Mouse (Mus musculus): Measurements from ENCODE around the gene Pex19.

Gene Pex19

GRCm38 (mm10) chr1:172126376-172127347 lies at the start of gene Pex19:
Pex19 (plus strand) TSS chr1:172126755.
- DNase-seq = peak; percentile 66 to 75

GRCm38 (mm10) chr1:172077981-172078380 lies 48.6 kb upstream of the Pex19 start:
- no peak for DNase-seq

GRCm38 (mm10) chr1:172082101-172082898 lies 44.3 kb upstream of the Pex19 start, which contains the start of the genes Copa and Ncstn:
Copa (plus strand) TSS chr1:172082529.
Ncstn (minus strand) TSS chr1:172082795.
- DNase-seq = peak; percentile 90 to 92

DNA sequence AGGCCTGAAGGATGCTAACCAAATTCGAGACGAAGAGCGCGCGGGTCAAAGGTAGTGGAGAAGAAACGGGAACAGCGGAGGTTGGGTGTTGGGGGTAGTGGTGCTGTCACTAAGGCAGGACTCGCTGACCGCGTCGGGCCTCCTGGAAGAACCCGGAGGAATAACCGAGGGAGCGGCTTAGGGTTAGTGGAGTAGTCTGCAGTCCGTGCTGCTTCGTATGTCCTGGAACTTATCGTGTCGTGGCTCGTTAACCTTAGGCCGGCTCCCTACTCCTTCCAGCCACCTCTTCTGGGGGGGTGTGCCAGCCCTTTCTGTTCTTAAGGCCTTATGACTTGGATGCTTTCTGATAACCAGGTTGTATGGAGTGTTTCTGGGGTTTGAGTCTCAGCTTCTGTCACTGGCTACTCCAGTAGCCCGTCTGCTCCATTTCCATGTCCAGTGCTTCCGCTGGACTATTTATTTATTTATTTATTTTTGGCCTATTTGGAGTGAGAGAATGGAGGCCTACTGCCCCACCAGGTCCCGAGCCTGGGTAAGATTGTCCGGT lies 43.6 kb upstream of the Pex19 start:
- no peak for DNase-seq

GRCm38 (mm10) chr1:172093522-172093921 lies 33.0 kb upstream of the Pex19 start:
- DNase-seq = no peak

GRCm38 (mm10) chr1:172094295-172094694 lies 32.3 kb upstream of the Pex19 start:
- DNase-seq = no peak

DNA sequence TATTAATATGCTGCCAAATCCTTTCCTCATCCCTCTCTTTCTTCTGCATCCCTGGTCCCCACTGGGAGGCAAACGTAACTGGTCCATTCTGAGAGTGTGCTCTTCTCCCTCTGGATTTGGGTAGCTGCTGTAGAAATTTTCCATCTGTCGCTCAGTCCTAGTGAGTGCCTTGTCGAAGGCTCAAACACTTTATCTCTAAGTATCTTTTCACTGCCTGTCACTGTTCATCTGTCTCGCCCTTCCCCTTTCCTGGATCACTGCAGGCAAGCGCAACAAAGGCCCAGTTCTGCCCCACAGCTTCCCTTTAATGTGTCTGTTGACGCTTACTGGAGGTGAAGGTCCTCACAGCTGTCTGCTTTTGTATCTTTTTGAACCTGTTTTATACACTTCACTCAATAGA lies 31.4 kb upstream of the Pex19 start:
- DNase-seq = no peak

DNA sequence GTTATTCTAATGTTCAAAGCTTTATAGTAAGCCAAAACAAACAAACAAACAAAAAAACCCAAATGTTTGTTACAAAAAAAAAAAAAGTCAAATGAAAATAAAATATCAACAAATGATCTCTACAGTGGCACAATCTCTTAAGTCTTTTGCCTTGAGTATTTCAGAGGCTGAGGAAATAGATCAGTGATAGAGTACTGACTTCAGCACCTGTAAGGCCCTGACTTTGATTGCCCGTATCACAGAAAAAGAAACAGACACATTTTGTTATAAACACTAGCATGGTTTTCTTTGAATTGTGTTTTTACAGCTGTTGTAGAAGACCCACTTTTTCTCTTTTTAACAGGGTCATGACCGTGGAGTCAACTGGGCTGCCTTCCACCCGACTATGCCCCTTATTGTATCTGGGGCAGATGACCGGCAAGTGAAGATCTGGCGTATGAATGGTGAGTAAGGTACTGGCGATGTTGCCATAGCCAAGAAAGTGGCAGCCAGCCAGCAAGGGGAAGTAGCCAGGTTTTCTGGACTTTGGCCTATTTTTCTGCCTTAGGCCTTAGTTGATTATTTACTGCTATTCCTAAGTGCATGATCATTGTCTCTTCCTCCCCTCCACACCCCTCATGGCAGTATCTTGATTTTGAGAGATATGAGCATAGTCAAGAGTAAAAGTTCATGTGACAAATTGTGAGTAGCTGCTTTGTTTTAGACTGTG lies 27.1 kb upstream of the Pex19 start:
- DNase-seq = no peak

DNA sequence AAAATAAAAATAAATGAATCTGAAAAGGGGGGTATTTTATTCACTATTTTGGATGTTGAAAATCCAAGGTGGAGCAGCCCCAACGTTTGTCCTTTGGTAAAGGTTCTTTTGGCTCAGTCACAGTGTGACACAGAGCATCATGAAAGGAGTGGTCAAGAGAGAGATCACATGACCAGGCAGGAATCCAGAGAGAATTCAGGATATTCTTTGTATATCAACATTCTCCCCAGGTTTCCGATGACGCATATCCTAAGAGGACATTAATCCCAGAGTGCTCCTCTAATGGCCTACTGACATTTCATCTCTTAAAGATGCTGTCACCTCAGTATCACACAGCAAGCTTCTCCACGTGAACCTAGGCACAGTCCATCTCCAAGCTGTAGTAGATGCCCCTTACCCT lies 22.9 kb upstream of the Pex19 start:
- DNase-seq = no peak

DNA sequence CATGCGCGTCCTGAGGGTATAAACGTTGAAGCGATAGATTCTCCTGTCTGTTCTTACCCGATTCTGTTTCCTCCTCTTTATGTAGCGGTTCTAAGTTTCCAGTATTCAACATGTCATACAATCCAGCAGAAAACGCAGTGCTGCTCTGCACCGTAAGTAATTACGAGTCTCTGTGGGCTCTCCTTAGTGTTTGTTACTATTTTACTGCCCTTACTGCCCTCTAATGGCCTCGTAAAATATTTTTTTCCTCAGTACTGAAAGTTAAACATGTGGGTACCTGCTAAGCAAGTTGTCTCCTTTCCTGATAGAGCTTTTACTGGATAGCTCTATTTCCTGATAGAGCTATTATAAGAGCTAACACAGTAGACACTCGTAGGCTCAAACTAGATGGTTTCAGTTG lies 21.5 kb upstream of the Pex19 start:
- no peak for DNase-seq

GRCm38 (mm10) chr1:172107777-172108477 lies 18.6 kb upstream of the Pex19 start:
- DNase-seq = no peak

GRCm38 (mm10) chr1:172116948-172117347 lies 9.6 kb upstream of the Pex19 start:
- DNase-seq = no peak

DNA sequence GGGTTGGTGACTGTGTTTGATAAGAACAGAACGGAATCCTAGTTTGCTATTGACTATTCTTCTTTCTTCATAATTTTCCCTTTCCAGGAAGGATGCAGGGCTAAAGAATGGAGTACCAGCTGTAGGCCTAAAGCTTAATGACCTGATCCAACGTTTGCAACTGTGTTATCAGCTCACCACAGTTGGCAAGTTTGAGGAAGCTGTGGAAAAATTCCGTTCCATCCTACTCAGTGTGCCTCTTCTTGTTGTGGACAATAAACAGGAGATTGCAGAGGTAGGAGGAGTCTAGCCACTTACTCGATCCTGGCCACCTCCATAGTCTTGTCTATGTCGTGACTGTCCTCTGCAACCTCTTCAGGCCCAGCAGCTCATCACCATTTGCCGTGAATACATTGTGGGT lies 7.5 kb upstream of the Pex19 start:
- no peak for DNase-seq

- peak in 1 of 2 experiments; percentile 14 for DNase-seq
Measured at GRCm38 (mm10) chr1:172119720-172120119, 6.8 kb upstream of the Pex19 start.

- DNase-seq = no peak
Measured at GRCm38 (mm10) chr1:172122671-172123070, 3.9 kb upstream of the Pex19 start.

- no peak for DNase-seq
Measured at GRCm38 (mm10) chr1:172124572-172124971, 2.0 kb upstream of the Pex19 start.

DNA sequence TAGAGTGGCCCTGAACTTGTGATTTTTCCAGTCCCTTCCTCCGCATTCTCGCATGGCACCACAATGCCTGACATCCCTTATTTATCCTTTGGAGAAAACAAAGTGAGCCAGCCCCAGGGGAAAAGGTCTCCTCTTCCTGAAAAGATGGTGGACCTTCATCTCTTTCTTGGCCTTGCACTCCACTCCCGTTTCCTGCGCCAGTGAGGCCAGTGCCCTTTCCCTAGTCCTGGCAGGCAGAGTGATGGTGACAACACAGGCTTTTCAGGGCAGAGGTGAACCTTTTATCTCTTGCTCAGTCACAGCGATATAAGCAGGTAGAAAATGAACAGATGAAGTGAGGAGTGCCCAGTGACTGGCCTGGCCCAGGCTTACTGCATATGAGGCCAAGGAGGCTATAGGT lies 932 bp downstream of the Pex19 start:
- no peak for DNase-seq

DNA sequence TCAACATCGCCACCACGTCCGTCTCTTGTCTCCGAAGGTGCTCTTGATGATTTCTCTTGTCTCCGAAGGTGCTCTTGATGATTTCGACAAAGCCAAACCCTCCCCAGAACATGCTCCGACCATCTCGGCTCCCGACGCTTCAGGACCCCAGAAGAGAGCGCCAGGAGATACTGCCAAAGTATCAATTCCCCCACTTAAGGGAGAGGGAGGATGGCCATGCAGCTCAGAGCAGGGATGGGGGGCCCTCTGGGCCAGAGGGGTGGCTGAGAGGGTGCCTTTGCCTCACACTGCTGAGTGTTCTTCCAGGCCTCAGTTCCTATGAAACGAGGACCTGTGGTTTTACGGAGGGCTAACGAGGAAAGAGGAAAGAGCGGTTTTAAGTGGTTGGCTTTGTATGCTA lies 2.0 kb downstream of the Pex19 start:
- no peak for DNase-seq

GRCm38 (mm10) chr1:172129108-172129507 lies 2.6 kb downstream of the Pex19 start:
- DNase-seq = no peak

DNA sequence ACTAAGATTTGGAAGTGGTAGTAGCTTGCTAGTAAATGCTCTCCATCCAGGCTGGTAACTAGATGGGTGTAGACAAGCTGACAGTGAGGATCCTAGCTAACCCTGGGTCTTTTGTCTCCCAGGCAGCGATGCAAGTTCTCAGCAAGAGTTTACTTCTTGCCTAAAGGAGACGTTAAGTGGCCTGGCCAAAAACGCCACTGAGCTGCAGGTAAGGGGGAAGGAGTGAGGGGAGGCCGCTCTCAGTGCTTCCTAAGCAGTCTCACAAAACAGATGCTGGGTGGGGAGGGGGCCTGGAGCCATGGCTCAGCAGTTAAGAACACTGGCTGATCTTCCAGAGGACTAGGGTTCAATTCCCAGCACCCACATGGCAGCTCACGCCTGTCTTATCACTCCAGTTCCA lies 3.2 kb downstream of the Pex19 start:
- DNase-seq = no peak

- DNase-seq = no peak
Measured at GRCm38 (mm10) chr1:172132319-172132718, 5.8 kb downstream of the Pex19 start.

DNA sequence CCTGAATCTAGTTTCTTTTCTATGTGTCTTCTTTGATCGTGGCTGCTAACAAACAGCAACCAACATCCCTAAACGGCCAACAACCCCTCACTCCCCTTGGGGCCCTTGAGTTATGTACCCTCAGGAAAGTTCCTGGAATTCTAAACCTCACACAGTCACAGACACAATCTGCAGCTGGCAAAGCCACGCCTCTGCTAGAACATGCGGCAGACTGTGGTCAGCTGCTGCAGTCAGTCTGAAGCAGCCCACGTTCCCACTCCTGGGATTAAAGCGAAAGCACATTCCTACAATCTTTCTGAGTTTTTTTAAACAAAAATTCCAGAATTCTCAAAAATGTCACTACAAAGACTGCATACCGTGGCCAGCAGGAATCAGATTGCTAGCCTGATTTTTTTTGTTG lies 7.0 kb downstream of the Pex19 start:
- no peak for DNase-seq
